23 mouse cellular contexts compared by ENCODE assay signal in genomic region chr19:47399709-47400108, GRCm38 (mm10).
DNase-seq lines count a peak whose midpoint lies in the region; ATAC-seq lines count a peak whose summit lies in the region.
"Had no signal": no experiment of that assay in that cellular context is flagged by ENCODE, and none has a peak within 500 bp of the region (broad histone marks: within the 10 kb centered on the region; RNA-seq: fewer than 3 reads in every experiment).

No protein-coding gene starts in this region.

- H3K36me3 ChIP-seq in liver, embryonic 13.5 days = no peaks in the 10 kb centered on the region
- no peaks in the 10 kb centered on the region for H3K36me3 ChIP-seq in liver, embryonic 12.5 days
- H3K36me3 ChIP-seq in midbrain, embryonic 11.5 days (ENCODE audit: control insufficient read depth, insufficient read depth, low read length) = no peaks in the 10 kb centered on the region
- H3K36me3 ChIP-seq in midbrain, embryonic 15.5 days (replicated peaks) = no peaks in the 10 kb centered on the region
- H3K36me3 ChIP-seq in embryonic facial prominence, embryonic 15.5 days = 0 out of 2 replicates have a peak, but pooled peaks cover 6% of the 10 kb centered on the region
- H3K36me3 ChIP-seq: G1E; hindbrain, embryonic 15.5 days had no signal

- no peak overlapping the region for H3K4me2 ChIP-seq in liver, embryonic 13.5 days
- no peak overlapping the region for H3K4me2 ChIP-seq in liver, embryonic 12.5 days
- H3K4me2 ChIP-seq in midbrain, embryonic 11.5 days = no peak overlapping the region
- no peak overlapping the region for H3K4me2 ChIP-seq in midbrain, embryonic 15.5 days
- no peak overlapping the region for H3K4me2 ChIP-seq in embryonic facial prominence, embryonic 15.5 days (replicated peaks)
- H3K4me2 ChIP-seq: embryonic facial prominence, embryonic 13.5 days; heart, embryonic 13.5 days; hindbrain, embryonic 15.5 days had no signal

- WGBS in liver, embryonic 13.5 days (ENCODE audit: insufficient replicate concordance) = 86% methylated on average over 4 of the region's 4 CpGs
- WGBS in liver, embryonic 12.5 days (ENCODE audit: insufficient replicate concordance) = 88% methylated on average over 4 of the region's 4 CpGs
- WGBS in midbrain, embryonic 11.5 days = 96% methylated on average over 4 of the region's 4 CpGs
- 88% methylated on average over 4 of the region's 4 CpGs for WGBS in midbrain, embryonic 15.5 days
- WGBS in embryonic facial prominence, embryonic 15.5 days = 36% methylated on average over 4 of the region's 4 CpGs

- peak overlapping the region; percentile 71; the same call in 1 of the 2 replicates for H3K27ac ChIP-seq in liver, embryonic 13.5 days
- H3K27ac ChIP-seq in liver, embryonic 12.5 days = no peak overlapping the region
- no peak overlapping the region for H3K27ac ChIP-seq in midbrain, embryonic 11.5 days (ENCODE audit: low read depth, low read length)
- no peak overlapping the region for H3K27ac ChIP-seq in midbrain, embryonic 15.5 days
- 0 out of 2 replicates have a peak overlapping the region, but pooled peaks have one; percentile 19 for H3K27ac ChIP-seq in embryonic facial prominence, embryonic 15.5 days (replicated peaks)
- H3K27ac ChIP-seq: heart, embryonic 13.5 days; hindbrain, embryonic 15.5 days had no signal

- H3K4me3 ChIP-seq in liver, embryonic 13.5 days (replicated peaks) = no peak overlapping the region
- no peak overlapping the region for H3K4me3 ChIP-seq in liver, embryonic 12.5 days
- H3K4me3 ChIP-seq in midbrain, embryonic 11.5 days (ENCODE audit: low read depth, low read length) = no peak overlapping the region
- no peak overlapping the region for H3K4me3 ChIP-seq in midbrain, embryonic 15.5 days
- no peak overlapping the region for H3K4me3 ChIP-seq in embryonic facial prominence, embryonic 15.5 days (replicated peaks)
- H3K4me3 ChIP-seq: embryonic facial prominence, embryonic 13.5 days; erythroblast, embryonic 14.5 days; forebrain, embryonic 10.5 days; gastrocnemius, adult 2 months; heart, embryonic 13.5 days; hindbrain, embryonic 15.5 days had no signal

- H3K27me3 ChIP-seq in liver, embryonic 13.5 days = no peaks in the 10 kb centered on the region
- H3K27me3 ChIP-seq in liver, embryonic 12.5 days (replicated peaks) = no peaks in the 10 kb centered on the region
- no peaks in the 10 kb centered on the region for H3K27me3 ChIP-seq in midbrain, embryonic 11.5 days (ENCODE audit: control insufficient read depth, insufficient read depth, low read length)
- no peaks in the 10 kb centered on the region for H3K27me3 ChIP-seq in midbrain, embryonic 15.5 days (replicated peaks)
- H3K27me3 ChIP-seq in embryonic facial prominence, embryonic 15.5 days = no peaks in the 10 kb centered on the region
- H3K27me3 ChIP-seq: embryonic facial prominence, embryonic 13.5 days; heart, embryonic 13.5 days; hindbrain, embryonic 15.5 days had no signal

- no peak overlapping the region for H3K9ac ChIP-seq in liver, embryonic 13.5 days
- H3K9ac ChIP-seq in liver, embryonic 12.5 days = no peak overlapping the region
- H3K9ac ChIP-seq in midbrain, embryonic 11.5 days (ENCODE audit: low read length) = no peak overlapping the region
- H3K9ac ChIP-seq in midbrain, embryonic 15.5 days = no peak overlapping the region
- H3K9ac ChIP-seq in embryonic facial prominence, embryonic 15.5 days = no peak overlapping the region
- H3K9ac ChIP-seq: embryonic facial prominence, embryonic 13.5 days; heart, embryonic 13.5 days; hindbrain, embryonic 15.5 days had no signal

- no peaks in the 10 kb centered on the region for H3K9me3 ChIP-seq in liver, embryonic 13.5 days (replicated peaks)
- no peaks in the 10 kb centered on the region for H3K9me3 ChIP-seq in liver, embryonic 12.5 days (replicated peaks)
- H3K9me3 ChIP-seq in midbrain, embryonic 11.5 days (ENCODE audit: control insufficient read depth, low read length) = no peaks in the 10 kb centered on the region
- no peaks in the 10 kb centered on the region for H3K9me3 ChIP-seq in midbrain, embryonic 15.5 days
- no peaks in the 10 kb centered on the region for H3K9me3 ChIP-seq in embryonic facial prominence, embryonic 15.5 days (replicated peaks)
- H3K9me3 ChIP-seq: embryonic facial prominence, embryonic 13.5 days; forebrain, embryonic 10.5 days; G1E; heart, embryonic 13.5 days; hindbrain, embryonic 15.5 days had no signal

- DNase-seq in liver, embryonic 13.5 days = no peak
- DNase-seq in midbrain, embryonic 11.5 days (ENCODE audit: low spot score, missing footprints) = peak; percentile 2
- no peak for DNase-seq in thymus, postnatal 14 days
- DNase-seq: adrenal gland, postnatal 10 days; B cell, adult 2 months; cerebellum, adult 11 months; cerebellum, adult 8-10 months; cerebellum, postnatal 14 days; gastrocnemius, adult 2 months; gastrocnemius, postnatal 25 days; heart, adult 11 months; heart, postnatal 36 days had no signal

- no peak for ATAC-seq in liver, embryonic 13.5 days (ENCODE audit: low read depth)
- no peak for ATAC-seq in liver, embryonic 12.5 days
- ATAC-seq in midbrain, embryonic 11.5 days (ENCODE audit: low FRiP score) = no peak
- ATAC-seq in midbrain, embryonic 15.5 days (replicated peaks) = no peak
- no peak for ATAC-seq in embryonic facial prominence, embryonic 15.5 days (ENCODE audit: insufficient number of reproducible peaks, low FRiP score, low TSS enrichment, low read depth)
- ATAC-seq: CD4-positive, CD25-positive, alpha-beta regulatory T cell, adult 4 months; forebrain, embryonic 14.5 days had no signal

- peaks cover 71% of the 10 kb centered on the region for H3K4me1 ChIP-seq in liver, embryonic 13.5 days (replicated peaks)
- H3K4me1 ChIP-seq in liver, embryonic 12.5 days = peaks cover 69% of the 10 kb centered on the region
- H3K4me1 ChIP-seq in midbrain, embryonic 11.5 days (ENCODE audit: control insufficient read depth, insufficient read depth, low read length) = no peaks in the 10 kb centered on the region
- H3K4me1 ChIP-seq in midbrain, embryonic 15.5 days = peaks cover 4% of the 10 kb centered on the region; the same call in 1 of the 2 replicates
- H3K4me1 ChIP-seq in embryonic facial prominence, embryonic 15.5 days = peaks cover 63% of the 10 kb centered on the region

Comparison
In these comparisons a context has a peak if more than half of its experiments do, and no peak if none do; other contexts are left out.
1. H3K27ac ChIP-seq: peak in liver, embryonic 13.5 days (single experiment) and embryonic facial prominence, embryonic 15.5 days (single experiment); none in liver, embryonic 12.5 days (single experiment), midbrain, embryonic 11.5 days (single experiment) and midbrain, embryonic 15.5 days (single experiment).